Mouse (Mus musculus) frontal cortex, adult (tissue): ENCODE results near the gene Bod1l.

Experiments used
- ATAC-seq: cut with Nextera tagmentation; 2 replicates; pipeline ENCODE4 v1.9.2; 2017; ENCODE audit warnings: mild to moderate bottlenecking, moderate library complexity, mixed read lengths; ENCODE audit not compliant: low TSS enrichment

Gene Bod1l

GRCm38 (mm10) chr5:41758671-41759639 is 85.2 kb downstream of the Bod1l start:
- no peak for ATAC-seq

GRCm38 (mm10) chr5:41757338-41757737 is 86.8 kb downstream of the Bod1l start:
- no peak for ATAC-seq

GRCm38 (mm10) chr5:41756396-41756795 is 87.7 kb downstream of the Bod1l start:
- ATAC-seq, result no peak

- no peak for ATAC-seq
These were observed 88.6 kb downstream of the Bod1l start for GRCm38 (mm10) chr5:41755373-41755960.

- ATAC-seq, result no peak
These were observed 89.3 kb downstream of the Bod1l start for GRCm38 (mm10) chr5:41754836-41755235.

- ATAC-seq, result no peak
These were observed 89.8 kb downstream of the Bod1l start for GRCm38 (mm10) chr5:41754226-41754775.

- no peak for ATAC-seq
These were observed 91.4 kb downstream of the Bod1l start for GRCm38 (mm10) chr5:41752721-41753120.

GRCm38 (mm10) chr5:41744898-41745780 is 99.0 kb downstream of the Bod1l start:
- no peak for ATAC-seq

- no peak for ATAC-seq
These were observed 99.9 kb downstream of the Bod1l start for GRCm38 (mm10) chr5:41744234-41744633.

GRCm38 (mm10) chr5:41738817-41739216 is 105.3 kb downstream of the Bod1l start:
- no peak for ATAC-seq
